Mouse (Mus musculus) CH12.LX (cell line): ENCODE measurements at regions not wholly inside any gene's neighbourhood (a gene's known extent, or its start where the extent isn't known, plus 50 kb on each side); places are given as distances from the start of the nearest gene placed in this dataset.

ENCODE experiments used
- DNase-seq: peaks from one replicate; pipeline ENCODE4 v3.0.0-alpha.2; 2013; ENCODE audit errors: extremely low read depth
- H3K27ac ChIP-seq: 2 replicates; pipeline ENCODE4 v1.5.1; 2012; ENCODE audit warnings: low read depth, mild to moderate bottlenecking, control low read depth, moderate library complexity; ENCODE audit not compliant: insufficient read depth
- H3K27me3 ChIP-seq: replicated peaks from 2 replicates; pipeline ENCODE3; 2012; ENCODE audit warnings: inconsistent platforms
- H3K36me3 ChIP-seq, 2 experiments: replicated peaks in 1 of 2; 2 replicates each; pipeline versions ENCODE3 to v1.6.1; 2012; ENCODE audit warnings: inconsistent platforms in 1 of 2, low read length in 1 of 2, mild to moderate bottlenecking in 1 of 2, mixed read lengths in 1 of 2, moderate library complexity in 1 of 2; ENCODE audit not compliant: control insufficient read depth in 1 of 2, insufficient read depth in 1 of 2
- H3K4me1 ChIP-seq, 2 experiments: 2 replicates each; pipeline ENCODE4 v1.6.1; 2012; ENCODE audit warnings: inconsistent platforms in 1 of 2, moderate library complexity in 1 of 2; ENCODE audit not compliant: insufficient read depth in 2 of 2, control insufficient read depth in 1 of 2
- H3K4me2 ChIP-seq: 2 replicates; pipeline ENCODE4 v1.6.1; 2012; ENCODE audit warnings: low read depth, mild to moderate bottlenecking, control low read depth; ENCODE audit not compliant: poor library complexity, insufficient read depth, severe bottlenecking
- H3K4me3 ChIP-seq, 3 experiments: fragments of 150-350 bp in 1 of 3; sonication (generic) in 1 of 3; replicated peaks in 1 of 3; 2 replicates each; pipeline versions ENCODE3 to v1.5.1; 2011 to 2012; ENCODE audit warnings: low read depth in 2 of 3, low read length in 2 of 3, mild to moderate bottlenecking in 2 of 3, moderate library complexity in 2 of 3, control low read depth in 1 of 3, improper control_type of control experiment in 1 of 3, inconsistent platforms in 1 of 3, mixed read lengths in 1 of 3; ENCODE audit not compliant: poor library complexity in 1 of 3
- H3K79me2 ChIP-seq: replicated peaks from 2 replicates; pipeline ENCODE4 v1.6.1; 2012; ENCODE audit warnings: mild to moderate bottlenecking, moderate library complexity; ENCODE audit not compliant: control insufficient read depth, poor library complexity, insufficient read depth, severe bottlenecking; ENCODE audit errors: extremely low read depth
- H3K9ac ChIP-seq: 2 replicates; pipeline ENCODE4 v1.6.1; 2012; ENCODE audit warnings: low read depth, mild to moderate bottlenecking, control low read depth, moderate library complexity; ENCODE audit not compliant: insufficient read depth
- H3K9me3 ChIP-seq: replicated peaks from 2 replicates; pipeline ENCODE3; 2012; ENCODE audit warnings: low read length, inconsistent platforms, mixed read lengths
- BHLHE40 ChIP-seq: IDR thresholded peaks from 2 replicates; pipeline ENCODE4 v1.6.1; 2011; ENCODE audit warnings: mild to moderate bottlenecking, low read depth, low read length, improper control_type of control experiment
- ETS1 ChIP-seq: conservative IDR thresholded peaks from 2 replicates; pipeline ENCODE4 v1.6.1; 2012; ENCODE audit warnings: low read depth, mild to moderate bottlenecking, inconsistent platforms, low read length, improper control_type of control experiment, moderate library complexity
- JUN ChIP-seq: IDR thresholded peaks from 2 replicates; pipeline ENCODE4 v1.6.1; 2011; ENCODE audit warnings: low read depth, mild to moderate bottlenecking, low read length, improper control_type of control experiment, moderate library complexity; ENCODE audit not compliant: insufficient read depth
- JUND ChIP-seq: conservative IDR thresholded peaks from 2 replicates; pipeline ENCODE4 v1.6.1; 2011; ENCODE audit warnings: low read depth, low read length, improper control_type of control experiment
- RCOR1 ChIP-seq: conservative IDR thresholded peaks from 2 replicates; pipeline ENCODE4 v1.6.1; 2012; ENCODE audit warnings: low read depth, mild to moderate bottlenecking, inconsistent platforms, low read length, improper control_type of control experiment
- TCF12 ChIP-seq: IDR thresholded peaks from 2 replicates; pipeline ENCODE4 v1.6.1; 2014; ENCODE audit warnings: low read depth, mild to moderate bottlenecking, inconsistent platforms, low read length, improper control_type of control experiment
- ZMIZ1 ChIP-seq: IDR thresholded peaks from 2 replicates; pipeline ENCODE4 v1.6.1; 2012; ENCODE audit warnings: low read depth, mild to moderate bottlenecking, inconsistent platforms, low read length, improper control_type of control experiment
- dilution Hi-C: fragments of 300-500 bp; cut with MboI; formaldehyde crosslinking; loops from 2 replicates; pipeline ENCODE4 v1.14.3; 2020; ENCODE audit warnings: low sequenced_read_pairs; ENCODE audit not compliant: extremely low pct_unique_long_range_greater_than_20kb, extremely low pct_ligation_motif_present
- in situ Hi-C: fragments of 300-500 bp; cut with MboI; formaldehyde crosslinking; loops from 3 replicates; pipeline ENCODE4 v1.14.3; 2019; ENCODE audit warnings: low sequenced_read_pairs, low pct_ligation_motif_present, low pct_unique_long_range_greater_than_20kb, mixed read lengths

- no peaks in the 10 kb centered on the region for H3K4me1 ChIP-seq
- H3K79me2 ChIP-seq = no peaks in the 10 kb centered on the region
- no peaks in the 10 kb centered on the region for H3K27me3 ChIP-seq
- TF ChIP-seq BHLHE40 = no peak
- TF ChIP-seq ETS1 = no peak
- no peak for TF ChIP-seq ZMIZ1
- no peak for TF ChIP-seq JUN
- TF ChIP-seq TCF12 = no peak
- TF ChIP-seq RCOR1 = no peak
- no peak for TF ChIP-seq JUND
- TF ChIP-seq, all 38 proteins: peak for 0
- H3K4me3 ChIP-seq = no peak overlapping the region
- no peak for DNase-seq
- no peak overlapping the region for H3K9ac ChIP-seq
- no peak overlapping the region for H3K4me2 ChIP-seq
- dilution Hi-C loops (no loop called here), in situ Hi-C loops (no loop called here)
- H3K9me3 ChIP-seq = no peaks in the 10 kb centered on the region
- H3K27ac ChIP-seq = no peak overlapping the region
- no peaks in the 10 kb centered on the region for H3K36me3 ChIP-seq
Observed at GRCm38 (mm10) chr3:53315449-53315848, 147.7 kb downstream of the Nhlrc3 start.
